Mouse (Mus musculus) lung, adult 2 months (tissue): ENCODE measurements at regions not wholly inside any gene's neighbourhood (a gene's known extent, or its start where the extent isn't known, plus 50 kb on each side); places are given as distances from the start of the nearest gene placed in this dataset.

ENCODE experiments used
- CTCF ChIP-seq: fragments of 200-500 bp; IDR thresholded peaks from 2 replicates; pipeline ENCODE4 v1.5.1; 2011; ENCODE audit warnings: mild to moderate bottlenecking, low read length, control low read depth; ENCODE audit not compliant: insufficient read depth
- POLR2A ChIP-seq: fragments of 200-500 bp; IDR thresholded peaks from 2 replicates; pipeline ENCODE4 v1.6.1; 2011; ENCODE audit warnings: low read depth, mild to moderate bottlenecking, control low read depth, low read length, borderline replicate concordance; ENCODE audit errors: extremely low read depth

DNA sequence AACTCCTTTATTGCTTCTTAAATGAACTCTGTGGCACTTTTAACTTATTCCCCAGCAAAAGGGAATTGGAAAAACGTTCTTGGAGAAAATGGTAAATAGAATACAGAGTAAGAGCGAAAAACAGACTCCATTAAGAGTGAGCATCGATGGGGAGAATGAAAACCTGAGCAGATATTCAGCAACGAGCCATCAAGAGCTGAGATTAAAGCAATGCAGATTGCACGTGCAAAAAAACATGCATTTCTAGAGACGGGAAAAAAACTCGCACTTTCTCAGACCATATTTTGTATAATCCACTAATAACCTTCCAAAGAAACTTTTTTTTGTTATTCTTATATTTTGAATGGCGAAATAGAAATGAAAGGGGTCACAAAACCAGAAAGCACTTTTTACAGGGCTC lies 229.5 kb upstream of the Atp2b1 start:
- TF ChIP-seq CTCF = no peak
- no peak for TF ChIP-seq POLR2A
